Mouse (Mus musculus) thymus, adult 2 months (tissue): Measurements from ENCODE around the gene Kmt2e. TPM values are rescaled to one million over a fixed set of nuclear protein-coding genes. Genes with fewer than 3 reads are reported as not detected.

Source experiments
- DNase-seq: peaks from one replicate; pipeline ENCODE4 v3.0.0; 2021
- H3K27ac ChIP-seq: fragments of 200-500 bp; 2 replicates; pipeline ENCODE4 v1.5.1; 2012; ENCODE audit warnings: low read length, control low read depth; ENCODE audit not compliant: control insufficient read depth, insufficient read depth
- H3K27me3 ChIP-seq: fragments of 200-500 bp; 2 replicates; pipeline ENCODE4 v1.6.1; 2012; ENCODE audit warnings: mild to moderate bottlenecking, low read length, moderate library complexity, mixed read lengths; ENCODE audit not compliant: control insufficient read depth, insufficient read depth
- H3K36me3 ChIP-seq: fragments of 200-500 bp; 2 replicates; pipeline ENCODE4 v1.6.1; 2012; ENCODE audit warnings: mild to moderate bottlenecking, low read length, moderate library complexity; ENCODE audit not compliant: control insufficient read depth, insufficient read depth
- H3K4me1 ChIP-seq: fragments of 200-500 bp; replicated peaks from 2 replicates; pipeline ENCODE4 v1.6.1; 2012; ENCODE audit warnings: low read length; ENCODE audit not compliant: control insufficient read depth, insufficient read depth
- H3K4me3 ChIP-seq: fragments of 200-500 bp; 2 replicates; pipeline ENCODE4 v1.5.1; 2012; ENCODE audit warnings: mild to moderate bottlenecking, low read length, control low read depth, moderate library complexity; ENCODE audit not compliant: control insufficient read depth, insufficient read depth
- CTCF ChIP-seq: fragments of 200-500 bp; IDR thresholded peaks from 2 replicates; pipeline ENCODE4 v1.5.1; 2012; ENCODE audit warnings: mild to moderate bottlenecking, control low read depth, low read length, moderate library complexity, borderline replicate concordance; ENCODE audit not compliant: control insufficient read depth, poor library complexity, insufficient read depth; ENCODE audit errors: extremely low read depth
- POLR2A ChIP-seq: fragments of 200-500 bp; IDR thresholded peaks from 2 replicates; pipeline ENCODE4 v1.6.1; 2012; ENCODE audit warnings: mild to moderate bottlenecking, low read length, control low read depth, moderate library complexity; ENCODE audit not compliant: control insufficient read depth, poor library complexity, insufficient read depth; ENCODE audit errors: extremely low read depth
- WGBS: fragments of 180-500 bp; shearing (Covaris S2); methylation state at CpG from one replicate; pipeline ENCODE4 v1.1.7; 2018; 5-methylcytosine and 5-hydroxymethylcytosine counted together
- polyA plus RNA-seq: library from polyadenylated mRNA; depleted of rRNA; stranded (reverse); fragments of >200 nt; gene quantifications from 2 replicates; pipeline ENCODE4 v1.2.3, GENCODE M21; 2012; rRNA removed

The Kmt2e gene
- 37.0 and 40.7 TPM in 2 replicates for polyA plus RNA-seq

DNA sequence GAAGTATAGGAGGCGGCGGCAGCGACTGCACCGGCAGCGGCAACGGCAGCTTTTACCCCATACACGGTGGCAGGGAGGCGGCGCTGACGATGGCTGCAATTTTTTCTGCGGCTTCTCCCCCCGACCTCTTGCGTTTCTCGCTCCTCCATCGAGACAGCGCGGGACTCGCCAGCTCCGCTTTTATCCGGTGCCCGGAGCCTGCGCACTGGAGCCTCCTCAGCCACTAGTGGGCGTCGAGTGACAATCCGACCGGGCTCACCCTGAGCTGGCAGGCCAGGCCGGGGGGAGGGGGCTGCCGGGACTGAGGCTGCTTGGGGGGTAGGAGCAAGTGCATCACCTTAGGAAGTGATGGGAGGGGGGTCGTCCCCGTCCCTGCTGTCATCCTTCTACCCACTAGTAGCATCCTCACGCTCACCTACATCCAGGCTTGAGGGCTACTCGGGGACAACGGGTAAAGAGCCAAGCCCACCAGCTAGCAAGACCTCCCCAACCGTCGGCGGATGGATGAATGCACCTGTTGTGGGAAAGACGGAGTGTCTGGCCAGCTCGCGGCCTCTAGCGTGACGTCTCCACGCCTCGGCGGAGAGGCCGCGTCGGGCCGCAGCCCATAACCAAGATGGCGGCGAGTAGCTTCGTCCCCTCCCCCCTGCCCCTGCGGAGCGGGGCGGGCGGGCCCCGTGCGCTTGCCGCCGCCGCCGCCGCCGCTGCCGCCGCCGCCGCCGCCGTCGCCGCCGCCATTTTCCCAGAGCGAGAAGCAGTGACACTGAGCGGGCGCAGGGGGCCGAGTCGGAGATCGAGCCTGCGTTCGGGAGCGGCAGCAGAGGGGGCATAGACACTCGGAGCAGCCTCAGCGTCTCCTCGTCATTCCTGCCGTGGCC lies at the start of gene Kmt2e:
Kmt2e (plus strand) TSS at position 722 of the 878 bp plus-strand sequence.
- no peaks in the 10 kb centered on the region for H3K36me3 ChIP-seq
- under 1% methylated on average over 85 of the region's 85 CpGs for WGBS
- H3K27ac ChIP-seq: peak within 1 kb of the TSS; percentile 98
- TF ChIP-seq POLR2A (peak; percentile 76), CTCF (peak; percentile 51; the same call in 1 of the 2 replicates)
- no peaks in the 10 kb centered on the region; the same call in 1 of the 2 replicates for H3K4me1 ChIP-seq
- peak within 1 kb of the TSS; percentile 95 for H3K4me3 ChIP-seq
- DNase-seq: peak; percentile 91
- H3K27me3 ChIP-seq: no peaks in the 10 kb centered on the region

DNA sequence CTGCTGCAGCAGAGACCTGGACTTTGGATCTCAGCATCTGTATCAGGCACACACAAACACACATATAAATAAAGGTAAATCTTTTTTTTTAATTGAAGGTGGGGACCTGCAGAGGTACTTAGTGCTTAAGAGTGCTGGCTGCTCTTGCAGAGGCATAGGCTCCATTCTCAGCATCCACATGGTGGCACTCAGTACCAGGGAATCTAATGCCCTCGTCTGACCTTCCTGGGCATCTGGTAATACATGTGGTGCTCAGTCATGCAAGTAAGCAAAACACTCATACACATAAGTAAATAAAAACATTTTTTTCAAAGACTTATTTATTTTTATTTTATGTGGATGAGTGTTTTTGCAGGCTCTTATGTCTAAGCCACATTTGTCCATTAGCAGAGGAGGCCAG lies 49.1 kb upstream of the Kmt2e start:
- WGBS: 49% methylated on average over 1 of the region's 1 CpGs
- Histone ChIP-seq H3K36me3 (no peaks in the 10 kb centered on the region), H3K27me3 (no peaks in the 10 kb centered on the region), H3K4me1 (peaks cover 10% of the 10 kb centered on the region), H3K27ac (no peak overlapping the region), H3K4me3 (no peak overlapping the region)
- TF ChIP-seq POLR2A (no peak), CTCF (no peak)
- DNase-seq: peak; percentile 37

DNA sequence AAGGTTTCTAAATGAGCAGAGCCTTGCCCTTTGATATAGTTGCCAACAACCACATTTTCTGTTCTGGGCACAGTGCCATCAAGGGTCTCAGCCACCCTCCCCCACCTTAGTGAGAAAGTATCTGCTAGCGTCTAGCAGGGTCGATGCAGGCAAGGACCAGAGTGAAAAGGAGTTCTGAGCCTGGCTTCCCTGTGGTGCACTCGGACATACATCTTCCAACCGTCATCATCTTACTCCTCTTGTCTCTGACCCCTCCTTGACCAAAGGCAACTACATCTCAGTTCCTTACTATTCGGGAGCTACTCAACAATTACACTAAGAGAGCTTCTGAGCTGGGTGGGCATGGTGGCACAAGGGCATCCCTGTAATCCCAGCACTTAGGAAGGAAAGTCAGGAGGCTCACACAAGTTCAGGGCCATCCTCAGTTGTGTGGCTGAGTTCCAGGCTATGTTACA lies 48.5 kb upstream of the Kmt2e start:
- no peaks in the 10 kb centered on the region for H3K36me3 ChIP-seq
- peaks cover 10% of the 10 kb centered on the region for H3K4me1 ChIP-seq
- H3K27me3 ChIP-seq: no peaks in the 10 kb centered on the region
- TF ChIP-seq POLR2A (no peak), CTCF (no peak)
- peak overlapping the region; percentile 55 for H3K27ac ChIP-seq
- no peak overlapping the region for H3K4me3 ChIP-seq
- 43% methylated on average over 5 of the region's 5 CpGs for whole genome bisulfite sequencing
- peak; percentile 32 for DNase-seq

DNA sequence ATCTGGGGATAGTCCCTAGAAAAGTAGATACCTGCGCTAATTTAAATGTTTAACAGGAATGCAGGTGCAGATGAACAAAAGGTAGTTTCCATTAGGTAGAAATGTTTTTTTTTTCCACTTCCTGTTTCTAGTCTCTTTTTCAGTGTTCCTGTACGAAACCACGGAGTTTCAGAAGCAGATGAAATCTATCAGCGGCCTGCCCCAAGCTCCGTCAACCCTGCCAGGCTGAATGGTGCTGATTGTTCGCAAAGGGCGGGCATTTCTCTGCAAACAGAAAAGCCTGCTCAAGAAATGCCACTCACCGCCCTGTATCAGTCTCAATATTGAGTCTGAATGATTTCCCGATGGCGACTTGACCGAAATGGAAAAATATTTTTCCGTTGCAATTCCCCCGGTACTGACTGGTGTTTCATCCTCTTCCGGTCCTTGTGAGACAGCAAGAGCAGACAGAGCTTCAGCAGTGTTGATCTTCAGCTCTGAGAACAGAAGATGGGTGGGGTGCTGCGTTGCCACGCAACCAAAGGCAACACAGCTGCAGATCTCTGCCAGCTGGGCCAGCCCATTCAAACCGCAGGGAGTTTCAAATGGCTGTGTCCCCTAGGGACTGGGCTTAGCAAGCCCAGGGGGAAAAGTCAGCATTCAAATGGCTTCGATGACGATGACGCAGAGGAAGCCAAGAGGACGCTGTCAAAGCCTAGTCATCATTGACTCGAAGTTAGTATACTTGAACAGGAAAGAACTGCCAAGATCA lies 47.5 kb upstream of the Kmt2e start:
- peak; percentile 90 for DNase-seq
- TF ChIP-seq POLR2A: peak; percentile 69
- TF ChIP-seq CTCF: 0 out of 2 replicates have a peak, but pooled peaks have one; percentile 28
- no peaks in the 10 kb centered on the region for H3K36me3 ChIP-seq
- peak overlapping the region; percentile 99 for H3K27ac ChIP-seq
- H3K4me3 ChIP-seq: peak overlapping the region; percentile 63
- H3K4me1 ChIP-seq: peaks cover 10% of the 10 kb centered on the region
- H3K27me3 ChIP-seq: no peaks in the 10 kb centered on the region
- WGBS: under 1% methylated on average over 22 of the region's 22 CpGs

DNA sequence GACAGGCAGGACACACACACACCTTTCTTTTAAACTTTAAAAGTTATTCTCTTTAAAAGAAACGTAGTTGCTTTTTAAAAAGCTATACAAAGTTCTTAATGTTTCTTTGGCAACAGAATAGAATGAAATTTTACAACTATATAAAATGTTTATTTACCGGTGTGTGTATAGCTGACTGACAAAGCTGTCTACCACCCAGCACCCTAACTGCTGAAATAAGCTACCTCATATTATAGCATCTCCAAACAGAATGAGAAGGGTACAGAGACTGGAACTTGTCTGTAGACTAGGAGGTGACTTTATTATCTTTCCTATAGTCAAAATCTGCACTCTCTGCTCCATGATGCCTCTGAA lies 47.0 kb upstream of the Kmt2e start:
- 27% methylated on average over 2 of the region's 2 CpGs for WGBS
- Histone ChIP-seq H3K4me3 (no peak overlapping the region), H3K27me3 (no peaks in the 10 kb centered on the region), H3K4me1 (peaks cover 10% of the 10 kb centered on the region), H3K27ac (peak overlapping the region; percentile 99), H3K36me3 (no peaks in the 10 kb centered on the region)
- TF ChIP-seq CTCF (no peak), POLR2A (no peak)
- DNase-seq: no peak

DNA sequence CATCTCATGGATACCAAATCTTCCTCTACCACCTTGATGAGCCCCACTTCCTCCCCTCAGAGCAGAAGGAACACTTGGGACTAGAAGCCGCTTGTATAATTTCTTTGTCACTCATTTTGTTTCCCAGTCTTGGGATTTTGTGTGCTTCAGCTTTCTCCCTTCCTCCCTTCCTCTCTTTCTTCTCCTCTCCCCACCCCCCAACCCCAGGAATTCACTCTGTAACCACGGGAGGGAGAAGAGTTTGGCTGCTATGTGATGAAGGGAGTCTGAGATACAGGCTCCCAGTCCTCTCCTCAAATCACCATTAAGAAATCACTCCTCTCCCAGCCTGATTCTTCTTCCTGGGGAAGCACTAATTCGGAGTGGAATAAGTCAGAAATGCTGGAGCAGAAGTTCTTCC lies 46.1 kb upstream of the Kmt2e start:
- no peak overlapping the region for H3K27ac ChIP-seq
- no peaks in the 10 kb centered on the region for H3K27me3 ChIP-seq
- H3K4me1 ChIP-seq: peaks cover 10% of the 10 kb centered on the region
- TF ChIP-seq POLR2A: no peak
- no peak for TF ChIP-seq CTCF
- WGBS: 67% methylated on average over 3 of the region's 3 CpGs
- no peaks in the 10 kb centered on the region for H3K36me3 ChIP-seq
- H3K4me3 ChIP-seq: no peak overlapping the region
- DNase-seq: no peak
